Mouse (Mus musculus): Measurements from ENCODE around the gene Babam2. TPM values are rescaled to one million over a fixed set of nuclear protein-coding genes. Genes with fewer than 3 reads are reported as not detected.

The Babam2 gene
- 46.4 and 52.6 TPM in 2 replicates for polyA plus RNA-seq (2016; fragmentation: Nextera tagmentation; extraction: Ambion mirVana)

DNA sequence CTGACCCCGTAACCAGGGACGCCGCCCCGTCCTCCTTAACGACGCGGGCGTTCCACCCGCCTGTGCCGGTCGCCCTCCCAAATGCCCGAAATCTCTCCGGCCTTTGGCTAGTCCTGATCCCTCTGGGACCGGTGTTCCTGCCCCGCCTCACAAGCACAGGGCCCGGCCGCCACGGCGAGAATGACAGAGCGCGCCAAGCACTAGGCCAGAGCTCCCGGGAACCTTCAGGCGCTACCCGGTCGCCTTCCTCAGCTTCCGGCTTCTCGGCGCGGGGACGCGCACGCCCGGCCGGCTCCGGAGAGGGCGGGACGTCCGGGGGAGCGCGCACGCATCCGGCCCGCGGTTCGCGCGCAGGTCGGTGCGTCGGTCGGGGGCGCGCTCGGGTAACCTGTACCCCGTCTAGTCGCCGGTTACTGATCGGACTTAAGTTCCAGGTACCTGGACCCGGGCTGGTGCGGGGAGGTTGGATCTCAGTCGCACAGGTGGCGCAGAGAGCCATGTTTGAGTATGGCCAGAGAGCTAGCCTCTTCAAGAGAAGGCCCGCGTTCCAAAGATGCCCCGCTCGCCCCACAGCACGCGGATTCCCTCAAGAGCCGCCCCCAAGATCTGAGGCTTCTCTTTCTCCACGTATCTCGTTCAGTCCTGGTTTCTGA is at the start of gene Babam2:
Gene Babam2 (plus strand): TSS at position 41 of the 653 bp plus-strand sequence.
- Histone ChIP-seq H3K36me3 (peaks cover 5% of the 10 kb centered on the region; the same call in 1 of the 2 replicates), H3K9me3 (no peaks in the 10 kb centered on the region), H3K9ac (replicated peaks) (peak within 1 kb of the TSS; percentile 85), H3K27me3 (no peaks in the 10 kb centered on the region), H3K4me1 (peaks cover 5% of the 10 kb centered on the region), H3K4me3 (peak within 1 kb of the TSS; percentile 83), H3K4me2 (replicated peaks) (peak within 1 kb of the TSS; percentile 72), H3K27ac (replicated peaks) (peak within 1 kb of the TSS; percentile 84)
- peak; percentile 92 for ATAC-seq (ENCODE audit: low FRiP score, low read depth)
- WGBS, result under 1% methylated on average over 70 of the region's 71 CpGs

DNA sequence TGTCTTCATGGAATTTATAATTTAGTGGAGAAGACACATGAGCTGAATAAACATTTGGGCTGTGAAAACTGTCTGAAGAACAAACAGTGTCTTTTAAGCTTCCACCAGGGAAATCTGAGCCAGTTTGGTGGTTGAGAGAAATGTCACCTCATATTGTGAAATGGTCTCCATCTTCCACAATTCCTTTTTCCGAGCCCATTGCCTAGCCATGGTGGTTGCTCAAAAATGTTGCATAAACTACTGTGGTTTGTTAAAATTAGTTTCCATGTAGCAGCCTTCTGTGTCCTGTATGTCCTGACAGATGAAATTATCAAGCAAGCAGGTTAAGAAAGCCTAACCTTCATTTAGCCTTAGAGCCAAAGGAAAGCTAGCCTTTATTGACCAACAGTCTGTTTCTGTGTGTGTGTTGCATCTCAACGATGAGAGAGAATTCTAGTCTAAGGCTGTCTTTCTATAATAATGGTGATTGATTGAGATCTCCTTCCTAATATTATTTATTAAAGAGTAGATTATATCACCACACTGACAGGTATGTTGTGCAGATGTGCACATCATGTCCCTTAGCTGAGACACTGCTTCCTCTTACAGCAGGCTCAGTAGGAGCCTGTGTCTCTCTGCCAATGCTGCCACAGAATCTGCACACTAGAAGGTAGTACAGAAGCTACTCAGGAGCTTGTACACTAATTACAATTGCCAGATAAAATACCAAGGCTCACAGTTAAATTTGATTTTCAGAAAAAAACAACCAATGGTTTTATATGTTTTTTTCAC is 46.8 kb upstream of the Babam2 start:
- H3K4me3 ChIP-seq, result no peak overlapping the region
- 88% methylated on average over 2 of the region's 2 CpGs for WGBS
- no peak for ATAC-seq (ENCODE audit: low FRiP score, low read depth)
- H3K27me3 ChIP-seq, result no peaks in the 10 kb centered on the region
- no peak overlapping the region for H3K9ac ChIP-seq (replicated peaks)
- H3K4me1 ChIP-seq, result no peaks in the 10 kb centered on the region
- H3K4me2 ChIP-seq (replicated peaks), result no peak overlapping the region
- no peaks in the 10 kb centered on the region for H3K36me3 ChIP-seq
- 0 out of 2 replicates have a peak, but pooled peaks cover 3% of the 10 kb centered on the region for H3K9me3 ChIP-seq
- no peak overlapping the region for H3K27ac ChIP-seq (replicated peaks)

DNA sequence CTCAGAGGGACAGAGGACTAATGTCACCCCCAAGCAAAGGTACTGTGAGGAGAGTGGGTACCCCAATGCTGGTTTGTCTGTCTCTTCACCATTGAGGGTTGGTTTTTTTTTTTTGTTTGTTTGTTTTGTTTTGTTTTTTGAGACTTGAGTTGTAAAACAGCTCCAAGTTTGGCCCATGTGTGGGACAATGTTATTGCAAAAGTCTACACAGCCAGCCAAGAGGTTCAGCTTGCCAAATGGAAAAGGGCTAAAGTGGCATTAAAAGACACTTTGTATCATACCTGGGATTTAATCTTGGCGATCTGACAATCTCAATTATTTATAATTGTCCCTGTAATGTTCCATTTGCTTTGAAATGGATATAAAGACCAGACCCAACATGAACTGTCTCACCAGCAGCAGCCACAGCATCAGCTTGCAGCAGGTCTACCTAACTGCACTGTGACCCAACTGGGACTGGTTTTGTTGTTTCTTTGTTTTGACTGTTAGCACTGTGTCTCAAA is 41.7 kb upstream of the Babam2 start:
- no peaks in the 10 kb centered on the region for H3K4me1 ChIP-seq
- H3K9me3 ChIP-seq, result 0 out of 2 replicates have a peak, but pooled peaks cover 3% of the 10 kb centered on the region
- no peak overlapping the region for H3K9ac ChIP-seq (replicated peaks)
- no peaks in the 10 kb centered on the region for H3K27me3 ChIP-seq
- no peak for ATAC-seq (ENCODE audit: low FRiP score, low read depth)
- H3K4me2 ChIP-seq (replicated peaks), result no peak overlapping the region
- no peaks in the 10 kb centered on the region for H3K36me3 ChIP-seq
- H3K4me3 ChIP-seq, result no peak overlapping the region
- 89% methylated on average over 1 of the region's 1 CpGs for whole genome bisulfite sequencing
- H3K27ac ChIP-seq (replicated peaks), result no peak overlapping the region

DNA sequence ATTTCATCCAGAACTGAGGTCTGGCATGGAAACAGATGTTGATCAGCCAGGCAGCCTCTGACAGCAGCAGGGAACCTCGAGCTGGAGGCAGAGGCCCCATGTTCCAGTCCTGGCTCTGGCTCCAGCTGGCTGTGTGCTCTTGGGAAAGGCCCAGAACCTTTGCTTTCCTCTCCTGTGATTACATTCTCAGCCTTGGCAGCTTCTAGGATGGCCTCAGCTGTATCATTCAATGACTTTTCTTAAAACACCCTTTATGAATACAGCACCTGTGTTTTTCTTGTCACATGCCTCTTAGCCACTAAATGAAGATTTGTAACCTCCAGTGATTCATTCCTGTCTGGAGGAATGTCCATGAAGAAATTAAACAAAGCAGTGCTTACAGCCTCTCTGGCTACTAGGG is 31.3 kb upstream of the Babam2 start:
- H3K4me2 ChIP-seq (replicated peaks), result no peak overlapping the region
- WGBS, result 48% methylated on average over 1 of the region's 1 CpGs

DNA sequence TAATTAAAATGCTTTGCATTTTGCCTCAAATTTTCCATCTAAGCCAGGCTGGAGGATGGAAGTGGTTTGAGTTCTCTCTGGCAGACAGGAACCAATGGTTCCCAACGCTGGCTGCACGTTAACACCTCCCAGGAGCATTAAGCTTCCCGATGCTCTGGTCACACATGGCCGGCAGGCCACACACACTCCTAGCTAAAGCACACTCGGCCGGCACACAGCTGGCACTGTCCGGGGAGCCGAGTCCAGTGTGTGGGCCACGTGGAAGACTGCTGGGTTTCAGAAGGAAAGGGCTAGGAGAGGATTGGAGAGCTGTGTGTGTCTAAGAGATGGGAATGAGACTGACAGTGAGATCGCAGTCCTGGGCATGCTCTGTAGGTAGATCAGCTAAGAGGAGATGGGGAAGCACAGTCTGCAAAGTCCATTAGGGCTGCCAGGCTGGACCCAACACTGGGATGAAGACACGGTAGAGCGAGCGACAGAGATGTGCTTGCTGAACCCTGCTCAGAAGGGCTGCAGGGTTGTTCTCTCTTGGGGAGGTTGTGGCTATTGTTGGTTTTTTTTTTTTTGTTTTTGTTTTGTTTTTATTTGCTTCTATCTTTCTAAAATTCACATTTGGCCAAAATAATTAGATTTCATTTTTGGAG is 29.0 kb upstream of the Babam2 start:
- no peak for ATAC-seq (ENCODE audit: low FRiP score, low read depth)
- H3K9ac ChIP-seq (replicated peaks), result no peak overlapping the region
- H3K27me3 ChIP-seq, result no peaks in the 10 kb centered on the region
- no peaks in the 10 kb centered on the region for H3K36me3 ChIP-seq
- no peak overlapping the region for H3K27ac ChIP-seq (replicated peaks)
- no peaks in the 10 kb centered on the region for H3K9me3 ChIP-seq
- WGBS, result 69% methylated on average over 13 of the region's 13 CpGs
- H3K4me2 ChIP-seq (replicated peaks), result no peak overlapping the region
- H3K4me3 ChIP-seq, result no peak overlapping the region
- no peaks in the 10 kb centered on the region for H3K4me1 ChIP-seq

More for the DNA sequence above, 31.3 kb upstream of the Babam2 start:
- H3K4me3 ChIP-seq, result no peak overlapping the region
- no peak overlapping the region for H3K9ac ChIP-seq (replicated peaks)
- no peaks in the 10 kb centered on the region for H3K4me1 ChIP-seq
- no peak for ATAC-seq (ENCODE audit: low FRiP score, low read depth)
- no peak overlapping the region for H3K27ac ChIP-seq (replicated peaks)
- no peaks in the 10 kb centered on the region for H3K27me3 ChIP-seq
- no peaks in the 10 kb centered on the region for H3K9me3 ChIP-seq
- no peaks in the 10 kb centered on the region for H3K36me3 ChIP-seq

DNA sequence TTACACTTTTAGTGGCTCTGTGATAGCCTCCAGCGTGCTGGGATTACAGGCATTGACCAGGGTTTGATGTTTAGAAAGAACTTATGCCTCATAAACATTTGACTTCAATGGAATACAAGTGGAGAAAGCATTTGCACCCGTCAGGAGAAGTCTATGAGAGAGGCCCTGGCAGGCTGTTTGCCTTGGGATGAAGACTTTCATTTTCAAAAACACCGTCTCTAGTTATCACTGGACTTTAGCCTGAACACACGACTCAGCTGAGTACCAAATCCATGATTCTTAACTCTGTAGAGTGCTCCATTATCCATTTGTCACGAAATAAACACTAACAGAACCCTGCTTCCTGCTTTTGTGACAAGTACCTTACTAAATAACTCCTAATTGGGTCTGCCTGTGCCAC is 27.5 kb upstream of the Babam2 start:
- WGBS, result 81% methylated on average over 5 of the region's 5 CpGs
- Histone ChIP-seq H3K9me3 (no peaks in the 10 kb centered on the region), H3K4me1 (no peaks in the 10 kb centered on the region), H3K4me2 (replicated peaks) (no peak overlapping the region), H3K9ac (replicated peaks) (no peak overlapping the region), H3K4me3 (no peak overlapping the region), H3K36me3 (no peaks in the 10 kb centered on the region), H3K27me3 (no peaks in the 10 kb centered on the region), H3K27ac (replicated peaks) (no peak overlapping the region)
- ATAC-seq (ENCODE audit: low FRiP score, low read depth), result no peak

DNA sequence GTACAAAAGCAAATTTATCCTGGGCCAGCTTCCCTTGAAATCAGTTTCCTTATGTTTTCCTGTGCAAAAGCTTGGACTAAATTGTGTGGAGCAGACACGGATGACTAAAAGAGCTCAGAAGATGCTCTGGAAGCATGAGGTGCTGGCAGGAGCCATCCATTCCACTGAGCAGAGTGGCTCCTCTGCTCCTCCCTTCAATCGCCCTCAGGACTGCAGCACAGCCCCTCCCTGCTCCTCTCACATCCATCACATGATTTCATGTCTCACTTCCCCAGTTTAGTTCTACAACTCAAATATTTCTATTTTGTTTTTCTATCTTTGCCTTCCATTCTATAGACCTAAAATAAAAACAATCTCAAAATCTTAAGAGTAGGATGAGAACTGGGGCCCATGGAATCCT is 26.3 kb upstream of the Babam2 start:
- no peaks in the 10 kb centered on the region for H3K9me3 ChIP-seq
- no peak overlapping the region for H3K4me2 ChIP-seq (replicated peaks)
- H3K9ac ChIP-seq (replicated peaks), result no peak overlapping the region
- WGBS, result 86% methylated on average over 2 of the region's 2 CpGs
- no peaks in the 10 kb centered on the region for H3K4me1 ChIP-seq
- H3K4me3 ChIP-seq, result no peak overlapping the region
- no peak for ATAC-seq (ENCODE audit: low FRiP score, low read depth)
- H3K27ac ChIP-seq (replicated peaks), result no peak overlapping the region
- no peaks in the 10 kb centered on the region for H3K27me3 ChIP-seq
- H3K36me3 ChIP-seq, result no peaks in the 10 kb centered on the region

DNA sequence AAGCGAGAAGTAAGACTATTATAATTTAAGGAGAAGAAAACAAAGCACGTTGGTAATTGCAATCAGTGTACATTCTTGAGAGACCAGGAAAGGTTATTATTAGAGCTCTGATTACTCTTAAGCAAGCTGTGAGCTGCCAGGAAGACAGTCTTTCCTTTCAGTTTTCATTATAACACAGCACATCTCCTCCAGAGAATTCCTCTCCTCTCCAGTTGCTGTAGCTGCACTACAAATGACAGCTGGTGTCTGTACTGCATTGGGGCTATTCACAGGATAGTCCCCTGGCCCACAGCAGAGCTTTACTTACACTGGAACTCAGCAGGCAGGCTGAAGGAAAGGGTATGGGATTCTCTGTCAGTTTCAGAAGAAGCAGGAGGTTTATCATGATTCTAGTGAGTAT is 24.1 kb upstream of the Babam2 start:
- ATAC-seq (ENCODE audit: low FRiP score, low read depth), result no peak
- Histone ChIP-seq H3K4me2 (replicated peaks) (no peak overlapping the region), H3K9ac (replicated peaks) (no peak overlapping the region), H3K9me3 (no peaks in the 10 kb centered on the region), H3K27ac (replicated peaks) (no peak overlapping the region), H3K27me3 (no peaks in the 10 kb centered on the region), H3K4me3 (no peak overlapping the region), H3K36me3 (no peaks in the 10 kb centered on the region), H3K4me1 (no peaks in the 10 kb centered on the region)
- WGBS, result 89% methylated on average over 2 of the region's 2 CpGs

DNA sequence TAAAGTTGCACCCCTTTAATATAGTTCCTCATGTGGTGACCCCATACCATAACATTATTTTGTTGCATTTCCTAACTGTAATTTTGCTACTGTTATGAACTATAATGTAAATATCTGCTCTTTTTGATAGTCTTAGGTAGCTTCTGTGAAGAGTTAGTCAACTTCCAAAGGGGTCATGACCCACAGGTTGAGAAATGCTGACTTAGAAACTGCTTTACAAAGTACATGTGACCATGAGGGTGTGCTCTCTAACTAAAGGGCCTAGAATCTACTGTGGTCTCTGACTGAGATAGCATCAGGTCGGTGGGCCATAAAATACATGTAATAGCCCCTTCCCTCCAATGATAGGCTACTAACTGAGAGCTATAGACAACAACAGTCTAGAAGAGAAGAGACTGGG is 19.5 kb upstream of the Babam2 start:
- WGBS, result 89% methylated on average over 1 of the region's 1 CpGs
- Histone ChIP-seq H3K9ac (replicated peaks) (no peak overlapping the region), H3K36me3 (no peaks in the 10 kb centered on the region), H3K4me1 (no peaks in the 10 kb centered on the region), H3K27me3 (no peaks in the 10 kb centered on the region), H3K9me3 (no peaks in the 10 kb centered on the region), H3K27ac (replicated peaks) (no peak overlapping the region), H3K4me3 (no peak overlapping the region), H3K4me2 (replicated peaks) (no peak overlapping the region)
- ATAC-seq (ENCODE audit: low FRiP score, low read depth), result no peak

DNA sequence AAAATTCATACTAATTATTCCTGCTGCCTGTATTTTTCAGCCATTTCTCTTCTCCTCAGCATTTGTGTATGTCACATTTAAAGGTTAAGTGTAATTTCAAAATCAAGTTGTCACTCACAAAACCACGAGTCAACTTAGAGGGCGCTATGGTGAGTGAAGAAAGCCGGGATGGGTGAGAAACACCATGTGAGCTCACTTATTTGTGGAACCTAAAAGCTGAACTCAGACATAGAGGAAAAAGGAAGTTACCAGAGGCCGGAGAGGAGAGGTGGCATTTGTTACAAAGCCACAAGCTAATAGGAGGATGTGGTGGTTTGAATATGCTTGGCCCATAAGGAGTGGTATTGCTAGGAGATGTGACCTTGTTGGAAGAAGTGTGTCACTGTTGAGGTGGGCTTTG is 17.3 kb upstream of the Babam2 start:
- 81% methylated on average over 4 of the region's 4 CpGs for WGBS
- Histone ChIP-seq H3K4me1 (no peaks in the 10 kb centered on the region), H3K4me2 (replicated peaks) (no peak overlapping the region), H3K36me3 (no peaks in the 10 kb centered on the region), H3K4me3 (no peak overlapping the region), H3K27me3 (no peaks in the 10 kb centered on the region), H3K9ac (replicated peaks) (no peak overlapping the region), H3K9me3 (no peaks in the 10 kb centered on the region), H3K27ac (replicated peaks) (no peak overlapping the region)
- no peak for ATAC-seq (ENCODE audit: low FRiP score, low read depth)

DNA sequence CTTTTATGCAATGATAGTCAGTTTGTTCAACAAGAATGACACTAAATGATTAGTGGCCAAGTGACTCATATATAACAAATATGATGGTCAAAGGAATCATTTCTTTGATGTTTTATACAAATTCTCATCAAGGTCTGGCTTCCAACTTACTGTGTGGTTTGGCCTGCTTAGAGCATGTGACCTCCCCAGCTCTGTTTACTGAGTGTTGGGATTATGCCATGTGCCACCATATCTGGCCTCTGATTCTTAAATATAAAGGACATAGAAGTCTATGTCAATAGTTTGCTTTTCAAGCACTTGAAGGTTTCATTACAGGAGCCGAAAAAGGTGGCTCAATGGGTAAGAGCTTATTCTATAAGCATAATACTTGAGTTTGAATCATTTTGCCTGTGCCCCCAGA is 15.2 kb upstream of the Babam2 start:
- WGBS, result 91% methylated on average over 1 of the region's 1 CpGs
- H3K9ac ChIP-seq (replicated peaks), result no peak overlapping the region
- no peak overlapping the region for H3K4me3 ChIP-seq
- no peak overlapping the region for H3K27ac ChIP-seq (replicated peaks)
- H3K36me3 ChIP-seq, result no peaks in the 10 kb centered on the region
- H3K9me3 ChIP-seq, result no peaks in the 10 kb centered on the region
- no peak for ATAC-seq (ENCODE audit: low FRiP score, low read depth)
- no peaks in the 10 kb centered on the region for H3K4me1 ChIP-seq
- no peak overlapping the region for H3K4me2 ChIP-seq (replicated peaks)
- no peaks in the 10 kb centered on the region for H3K27me3 ChIP-seq

DNA sequence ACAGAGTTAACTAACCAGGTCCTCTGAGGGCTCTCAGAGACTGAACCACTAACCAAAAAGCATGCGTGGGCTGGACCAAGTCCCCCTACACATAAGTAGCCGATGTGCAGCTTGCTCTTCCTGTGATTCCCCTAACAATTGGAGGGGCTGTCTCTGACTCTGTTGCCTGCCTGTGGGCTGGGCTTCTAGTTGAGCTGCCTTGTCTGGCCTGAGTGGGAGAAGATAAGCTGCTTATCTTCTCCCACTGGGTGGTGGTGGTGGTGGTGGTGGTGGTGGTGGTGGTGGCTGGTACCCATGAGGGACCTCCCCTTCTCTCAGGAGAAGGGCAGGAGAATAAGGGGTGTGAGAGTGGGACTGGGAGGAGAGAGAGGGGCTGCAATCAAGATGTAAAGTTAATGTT is 11.4 kb upstream of the Babam2 start:
- ATAC-seq (ENCODE audit: low FRiP score, low read depth), result no peak

More for the DNA sequence above, 11.4 kb upstream of the Babam2 start:
- Histone ChIP-seq H3K4me3 (no peak overlapping the region), H3K27me3 (no peaks in the 10 kb centered on the region), H3K36me3 (no peaks in the 10 kb centered on the region), H3K9ac (replicated peaks) (no peak overlapping the region), H3K4me2 (replicated peaks) (no peak overlapping the region), H3K27ac (replicated peaks) (no peak overlapping the region), H3K4me1 (no peaks in the 10 kb centered on the region), H3K9me3 (no peaks in the 10 kb centered on the region)
- 37% methylated on average over 2 of the region's 2 CpGs for WGBS
